Mouse (Mus musculus): ENCODE results near the gene Abhd5. TPM values are rescaled to one million over a fixed set of nuclear protein-coding genes. Genes with fewer than 3 reads are reported as not detected.
"Not testable (repeated sequence)": the region's sequence is repeated elsewhere in the genome, so short reads cannot be mapped to it uniquely, and the experiment has no call there.

Gene Abhd5
- polyA plus RNA-seq (2011; ENCODE audit: insufficient read length, low read depth, missing spikeins), result 53.0 and 61.6 TPM in 2 replicates

GRCm38 (mm10) chr9:122351303-122352024 lies at the start of gene Abhd5:
TSS of gene Abhd5 (plus strand) at chr9:122351608.
- Histone ChIP-seq H3K4me1 (ENCODE audit: control insufficient read depth, insufficient read depth, low read length) (peaks cover 5% of the 10 kb centered on the region), H3K4me3 (ENCODE audit: insufficient read depth, low read length) (peak within 1 kb of the TSS; percentile 82), H3K27ac (ENCODE audit: insufficient read depth, low read length) (peak within 1 kb of the TSS; percentile 45; the same call in 1 of the 2 replicates)
- peak; percentile 99 for TF ChIP-seq POLR2A (IDR thresholded peaks at IDR 0.05; ENCODE audit: low read depth, low read length)
- TF ChIP-seq CTCF (IDR thresholded peaks at IDR 0.05; ENCODE audit: borderline replicate concordance, insufficient read depth, low read length), result 0 out of 2 replicates have a peak, but pooled peaks have one; percentile 7

- TF ChIP-seq POLR2A (IDR thresholded peaks at IDR 0.05; ENCODE audit: low read depth, low read length) (no peak), CTCF (IDR thresholded peaks at IDR 0.05; ENCODE audit: borderline replicate concordance, insufficient read depth, low read length) (no peak)
- Histone ChIP-seq H3K27ac (ENCODE audit: insufficient read depth, low read length) (no peak overlapping the region), H3K4me1 (ENCODE audit: control insufficient read depth, insufficient read depth, low read length) (no peaks in the 10 kb centered on the region), H3K4me3 (ENCODE audit: insufficient read depth, low read length) (no peak overlapping the region)
Measured at GRCm38 (mm10) chr9:122305302-122305701, 46.1 kb upstream of the Abhd5 start.

GRCm38 (mm10) chr9:122309013-122309980 lies 42.1 kb upstream of the Abhd5 start:
- peaks cover 5% of the 10 kb centered on the region for H3K4me1 ChIP-seq (ENCODE audit: control insufficient read depth, insufficient read depth, low read length)
- TF ChIP-seq POLR2A (IDR thresholded peaks at IDR 0.05; ENCODE audit: low read depth, low read length) (no peak), CTCF (IDR thresholded peaks at IDR 0.05; ENCODE audit: borderline replicate concordance, insufficient read depth, low read length) (no peak)
- H3K4me3 ChIP-seq (ENCODE audit: insufficient read depth, low read length), result no peak overlapping the region
- H3K27ac ChIP-seq (ENCODE audit: insufficient read depth, low read length), result no peak overlapping the region

- TF ChIP-seq POLR2A (IDR thresholded peaks at IDR 0.05; ENCODE audit: low read depth, low read length) (peak; percentile 60), CTCF (IDR thresholded peaks at IDR 0.05; ENCODE audit: borderline replicate concordance, insufficient read depth, low read length) (peak; percentile 90)
Measured at GRCm38 (mm10) chr9:122310613-122311049, 40.8 kb upstream of the Abhd5 start.

GRCm38 (mm10) chr9:122311051-122311760 lies 40.2 kb upstream of the Abhd5 start:
- Histone ChIP-seq H3K4me3 (ENCODE audit: insufficient read depth, low read length) (no peak overlapping the region; the same call in 1 of the 2 replicates), H3K27ac (ENCODE audit: insufficient read depth, low read length) (peak overlapping the region; percentile 76), H3K4me1 (ENCODE audit: control insufficient read depth, insufficient read depth, low read length) (peaks cover 9% of the 10 kb centered on the region)
- TF ChIP-seq POLR2A (IDR thresholded peaks at IDR 0.05; ENCODE audit: low read depth, low read length) (no peak; the same call in 1 of the 2 replicates), CTCF (IDR thresholded peaks at IDR 0.05; ENCODE audit: borderline replicate concordance, insufficient read depth, low read length) (no peak)

More at GRCm38 (mm10) chr9:122310613-122311049, 40.8 kb upstream of the Abhd5 start:
- Histone ChIP-seq H3K4me3 (ENCODE audit: insufficient read depth, low read length) (peak overlapping the region; percentile 30), H3K4me1 (ENCODE audit: control insufficient read depth, insufficient read depth, low read length) (peaks cover 9% of the 10 kb centered on the region), H3K27ac (ENCODE audit: insufficient read depth, low read length) (peak overlapping the region; percentile 76)

- no peak for TF ChIP-seq CTCF (IDR thresholded peaks at IDR 0.05; ENCODE audit: borderline replicate concordance, insufficient read depth, low read length)
- H3K4me3 ChIP-seq (ENCODE audit: insufficient read depth, low read length), result no peak overlapping the region
- H3K4me1 ChIP-seq (ENCODE audit: control insufficient read depth, insufficient read depth, low read length), result peaks cover 9% of the 10 kb centered on the region
- H3K27ac ChIP-seq (ENCODE audit: insufficient read depth, low read length), result no peak overlapping the region
Measured at GRCm38 (mm10) chr9:122312296-122312990, 39.0 kb upstream of the Abhd5 start.

- not testable (repeated sequence) for H3K27ac ChIP-seq (ENCODE audit: insufficient read depth, low read length); H3K4me1 ChIP-seq (ENCODE audit: control insufficient read depth, insufficient read depth, low read length); H3K4me3 ChIP-seq (ENCODE audit: insufficient read depth, low read length)
Measured at GRCm38 (mm10) chr9:122313128-122313527, 38.3 kb upstream of the Abhd5 start.

GRCm38 (mm10) chr9:122314386-122314785 lies 37.0 kb upstream of the Abhd5 start:
- Histone ChIP-seq H3K27ac (ENCODE audit: insufficient read depth, low read length) (peak overlapping the region; percentile 27), H3K4me3 (ENCODE audit: insufficient read depth, low read length) (no peak overlapping the region), H3K4me1 (ENCODE audit: control insufficient read depth, insufficient read depth, low read length) (peaks cover 9% of the 10 kb centered on the region)
- TF ChIP-seq CTCF (IDR thresholded peaks at IDR 0.05; ENCODE audit: borderline replicate concordance, insufficient read depth, low read length) (no peak), POLR2A (IDR thresholded peaks at IDR 0.05; ENCODE audit: low read depth, low read length) (no peak)

GRCm38 (mm10) chr9:122314942-122315341 lies 36.5 kb upstream of the Abhd5 start:
- TF ChIP-seq POLR2A (IDR thresholded peaks at IDR 0.05; ENCODE audit: low read depth, low read length) (no peak), CTCF (IDR thresholded peaks at IDR 0.05; ENCODE audit: borderline replicate concordance, insufficient read depth, low read length) (no peak)
- H3K4me1 ChIP-seq (ENCODE audit: control insufficient read depth, insufficient read depth, low read length), result peaks cover 9% of the 10 kb centered on the region
- H3K27ac ChIP-seq (ENCODE audit: insufficient read depth, low read length), result no peak overlapping the region; the same call in 1 of the 2 replicates
- no peak overlapping the region for H3K4me3 ChIP-seq (ENCODE audit: insufficient read depth, low read length)
